Mouse (Mus musculus) brown adipose tissue, adult 24 weeks (tissue): ENCODE data around the gene Pax5. TPM values are rescaled to one million over a fixed set of nuclear protein-coding genes. Genes with fewer than 3 reads are reported as not detected.

ENCODE experiments used
- H3K27ac ChIP-seq: fragments of 200-500 bp; replicated peaks from 2 replicates; pipeline ENCODE4 v1.5.1; 2012; ENCODE audit warnings: low read depth, mild to moderate bottlenecking, low read length
- H3K4me1 ChIP-seq: fragments of 200-500 bp; 2 replicates; pipeline ENCODE4 v1.6.1; 2012; ENCODE audit warnings: low read length, mixed read lengths; ENCODE audit not compliant: control insufficient read depth, insufficient read depth, insufficient read length
- H3K4me3 ChIP-seq: fragments of 200-500 bp; 2 replicates; pipeline ENCODE4 v1.5.1; 2012; ENCODE audit warnings: low read depth, mild to moderate bottlenecking, low read length, moderate library complexity; ENCODE audit not compliant: insufficient read depth
- polyA plus RNA-seq: library from polyadenylated mRNA; stranded (reverse); fragments of >200 nt; gene quantifications from 2 replicates; pipeline ENCODE4 v1.2.4, GENCODE M21; 2012; ENCODE audit not compliant: missing spikeins, insufficient read depth, insufficient read length

The Pax5 gene
- polyA plus RNA-seq, 1 experiment = not detected

- H3K4me3 ChIP-seq = peak overlapping the region; percentile 39; the same call in 1 of the 2 replicates
- no peaks in the 10 kb centered on the region for H3K4me1 ChIP-seq
- H3K27ac ChIP-seq = no peak overlapping the region
Observed at GRCm38 (mm10) chr4:44664004-44664766, 46.1 kb downstream of the Pax5 start.

GRCm38 (mm10) chr4:44663489-44663888 lies 46.8 kb downstream of the Pax5 start:
- no peaks in the 10 kb centered on the region for H3K4me1 ChIP-seq
- H3K4me3 ChIP-seq = no peak overlapping the region
- H3K27ac ChIP-seq = no peak overlapping the region

GRCm38 (mm10) chr4:44645181-44645580 lies 65.1 kb downstream of the Pax5 start:
- Histone ChIP-seq H3K27ac (no peak overlapping the region), H3K4me3 (no peak overlapping the region), H3K4me1 (no peaks in the 10 kb centered on the region)

GRCm38 (mm10) chr4:44641831-44642587 lies 68.3 kb downstream of the Pax5 start:
- H3K27ac ChIP-seq = no peak overlapping the region
- no peaks in the 10 kb centered on the region for H3K4me1 ChIP-seq
- H3K4me3 ChIP-seq = no peak overlapping the region

- Histone ChIP-seq H3K4me3 (no peak overlapping the region), H3K4me1 (no peaks in the 10 kb centered on the region), H3K27ac (no peak overlapping the region)
Observed at GRCm38 (mm10) chr4:44635618-44636017, 74.7 kb downstream of the Pax5 start.

GRCm38 (mm10) chr4:44633694-44634524 lies 76.4 kb downstream of the Pax5 start:
- no peaks in the 10 kb centered on the region for H3K4me1 ChIP-seq
- H3K4me3 ChIP-seq = no peak overlapping the region
- H3K27ac ChIP-seq = no peak overlapping the region

- no peaks in the 10 kb centered on the region for H3K4me1 ChIP-seq
- H3K27ac ChIP-seq = no peak overlapping the region
- no peak overlapping the region for H3K4me3 ChIP-seq
Observed at GRCm38 (mm10) chr4:44630059-44630458, 80.2 kb downstream of the Pax5 start.

GRCm38 (mm10) chr4:44627890-44628289 lies 82.4 kb downstream of the Pax5 start:
- Histone ChIP-seq H3K4me1 (no peaks in the 10 kb centered on the region), H3K4me3 (no peak overlapping the region), H3K27ac (no peak overlapping the region)

GRCm38 (mm10) chr4:44625108-44625424 lies 85.2 kb downstream of the Pax5 start:
- Histone ChIP-seq H3K27ac (no peak overlapping the region), H3K4me3 (no peak overlapping the region), H3K4me1 (no peaks in the 10 kb centered on the region)

- Histone ChIP-seq H3K4me1 (no peaks in the 10 kb centered on the region), H3K4me3 (no peak overlapping the region), H3K27ac (no peak overlapping the region)
Observed at GRCm38 (mm10) chr4:44624232-44625107, 85.8 kb downstream of the Pax5 start.

- Histone ChIP-seq H3K4me3 (no peak overlapping the region), H3K4me1 (no peaks in the 10 kb centered on the region), H3K27ac (no peak overlapping the region)
Observed at GRCm38 (mm10) chr4:44623435-44623727, 86.9 kb downstream of the Pax5 start.

GRCm38 (mm10) chr4:44622682-44623434 lies 87.4 kb downstream of the Pax5 start:
- H3K4me3 ChIP-seq = no peak overlapping the region
- H3K4me1 ChIP-seq = no peaks in the 10 kb centered on the region
- no peak overlapping the region for H3K27ac ChIP-seq

- no peak overlapping the region for H3K27ac ChIP-seq
- no peak overlapping the region for H3K4me3 ChIP-seq
- H3K4me1 ChIP-seq = no peaks in the 10 kb centered on the region
Observed at GRCm38 (mm10) chr4:44620241-44620640, 90.0 kb downstream of the Pax5 start.

- H3K4me3 ChIP-seq = no peak overlapping the region
- H3K27ac ChIP-seq = no peak overlapping the region
- H3K4me1 ChIP-seq = no peaks in the 10 kb centered on the region
Observed at GRCm38 (mm10) chr4:44614066-44614667, 96.1 kb downstream of the Pax5 start.
